Mouse (Mus musculus) kidney, postnatal 0 days (tissue): ENCODE data around the gene Fam166a. TPM values are rescaled to one million over a fixed set of nuclear protein-coding genes. Genes with fewer than 3 reads are reported as not detected.
A peak's percentile ranks its signal among the peaks of the same experiment; 100 is the strongest.

Experiments
- ATAC-seq: fragments of 200-750 bp; cut with Nextera tagmentation; replicated peaks from 2 replicates; pipeline ENCODE4 v1.8.0; 2017; ENCODE audit warnings: low read depth, moderate number of reproducible peaks, moderate TSS enrichment, moderate library complexity; ENCODE audit not compliant: low FRiP score
- DNase-seq: peaks from one replicate; pipeline ENCODE4 v3.0.0-alpha.2; 2016; ENCODE audit warnings: low spot score
- H3K27ac ChIP-seq: fragments of 300-500 bp; sonication (generic); 2 replicates; pipeline ENCODE4 v1.5.1; 2014; ENCODE audit warnings: mild to moderate bottlenecking
- H3K27me3 ChIP-seq: fragments of 300-500 bp; sonication (generic); 2 replicates; pipeline ENCODE4 v1.6.1; 2014; ENCODE audit warnings: low read length, mixed read lengths; ENCODE audit not compliant: insufficient read depth
- H3K36me3 ChIP-seq: fragments of 300-500 bp; sonication (generic); 2 replicates; pipeline ENCODE4 v1.6.1; 2014; ENCODE audit warnings: low read length, mixed read lengths; ENCODE audit not compliant: insufficient read depth
- H3K4me1 ChIP-seq: fragments of 300-500 bp; sonication (generic); replicated peaks from 2 replicates; pipeline ENCODE4 v1.6.1; 2014; ENCODE audit warnings: antibody characterized with exemption, low read length, mixed read lengths; ENCODE audit not compliant: insufficient read depth
- H3K4me2 ChIP-seq: fragments of 300-500 bp; sonication (generic); 2 replicates; pipeline ENCODE4 v1.6.1; 2014; ENCODE audit warnings: mild to moderate bottlenecking, low read length, moderate library complexity, mixed read lengths
- H3K4me3 ChIP-seq: fragments of 300-500 bp; sonication (generic); replicated peaks from 2 replicates; pipeline ENCODE4 v1.5.1; 2014; ENCODE audit warnings: low read depth, low read length
- H3K9ac ChIP-seq: fragments of 300-500 bp; sonication (generic); 2 replicates; pipeline ENCODE4 v1.6.1; 2014; ENCODE audit warnings: low read depth, low read length
- H3K9me3 ChIP-seq: fragments of 300-500 bp; sonication (generic); replicated peaks from 2 replicates; pipeline ENCODE4 v1.6.1; 2016; ENCODE audit warnings: low read length, inconsistent platforms, mixed read lengths
- CTCF ChIP-seq: IDR thresholded peaks from 2 replicates; pipeline ENCODE4 v1.5.1; 2016; ENCODE audit warnings: antibody characterized with exemption, low read depth, mild to moderate bottlenecking, moderate library complexity
- WGBS: fragments of 180-500 bp; shearing (Covaris S2); extraction: QIAGEN DNeasy Blood & Tissue Kit; methylation state at CpG from one replicate; pipeline ENCODE4 v1.1.7; 2014; 5-methylcytosine and 5-hydroxymethylcytosine counted together
- polyA plus RNA-seq: library from polyadenylated mRNA; unstranded; fragments of >200 nt; fragmentation: Nextera tagmentation; extraction: Ambion mirVana; gene quantifications from 2 replicates; pipeline ENCODE4 v1.2.1, GENCODE M21; 2015

Gene Fam166a
- polyA plus RNA-seq, 1 experiment from 2014 or later, result 0.28 TPM

DNA sequence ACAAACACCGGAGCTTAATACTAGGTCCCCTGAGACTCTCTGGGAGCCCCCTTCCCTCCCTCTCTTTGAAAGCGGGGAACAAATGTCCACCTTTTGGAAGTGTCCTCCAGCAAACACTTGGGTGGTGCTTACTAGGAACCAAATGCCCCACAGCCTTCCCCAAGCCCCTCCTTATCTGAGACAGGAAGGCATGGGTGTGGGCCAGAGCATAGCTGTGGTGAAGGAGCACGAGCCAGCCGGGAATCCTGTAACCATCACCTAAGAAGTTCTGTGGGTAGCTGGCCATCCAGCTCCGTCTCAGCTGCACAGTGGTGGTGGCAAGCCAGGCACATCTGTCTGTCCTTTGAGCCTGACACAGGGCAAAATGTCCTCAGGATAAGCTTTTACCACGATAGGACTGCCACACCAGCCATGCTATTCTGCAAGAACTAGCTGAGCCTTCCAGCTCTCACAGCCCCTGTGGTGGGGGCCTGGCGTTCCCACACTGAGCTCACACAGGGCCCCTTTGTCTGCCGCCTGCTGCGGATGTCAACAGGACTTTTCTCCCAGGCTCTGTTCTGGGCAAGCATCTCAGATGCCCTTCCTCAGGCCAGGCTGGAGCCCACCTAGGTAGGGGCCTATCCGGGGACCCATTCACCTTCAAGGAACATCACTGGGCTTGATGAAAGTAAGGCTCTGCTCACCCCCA, 40.1 kb upstream of the Fam166a start:
- peak overlapping the region; percentile 32; the same call in 1 of the 2 replicates for H3K27ac ChIP-seq
- 34% methylated on average over 10 of the region's 10 CpGs for WGBS
- no peak for TF ChIP-seq CTCF
- peaks cover 32% of the 10 kb centered on the region for H3K4me1 ChIP-seq
- no peaks in the 10 kb centered on the region for H3K9me3 ChIP-seq
- no peaks in the 10 kb centered on the region for H3K27me3 ChIP-seq
- H3K4me3 ChIP-seq, result no peak overlapping the region
- no peak for ATAC-seq
- no peaks in the 10 kb centered on the region for H3K36me3 ChIP-seq
- H3K4me2 ChIP-seq, result no peak overlapping the region
- DNase-seq, result no peak
- no peak overlapping the region for H3K9ac ChIP-seq

DNA sequence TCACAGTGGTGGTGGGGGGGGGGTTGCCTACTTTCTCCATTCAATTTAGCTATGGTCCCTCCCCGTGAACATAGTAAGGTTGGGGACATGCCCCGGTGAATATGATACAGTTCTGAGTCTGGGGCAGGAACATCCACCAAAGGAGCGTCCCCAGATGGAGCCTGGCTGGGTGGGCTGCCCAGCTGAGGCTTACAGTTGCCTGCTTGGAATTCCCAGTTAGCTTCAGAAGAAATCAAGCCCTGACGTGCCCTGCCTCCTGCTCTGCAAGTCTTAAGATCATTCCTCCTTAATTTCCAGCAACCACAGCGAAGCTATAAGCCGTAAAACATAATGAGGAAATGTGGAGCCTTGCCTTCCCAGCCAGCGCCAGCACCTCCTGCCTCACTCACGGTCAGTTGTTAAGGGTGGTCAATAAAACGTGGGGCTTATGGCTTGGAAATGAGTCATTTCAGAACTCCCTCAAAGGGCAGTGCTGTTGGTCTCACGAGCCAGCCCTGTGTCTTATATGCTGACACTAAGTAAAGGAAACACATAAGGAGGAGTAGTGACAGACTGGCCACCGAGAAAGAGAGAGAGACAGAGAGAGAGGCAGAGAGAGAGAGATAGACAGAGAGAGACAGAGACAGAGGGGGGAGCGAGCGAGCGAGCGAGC, 38.9 kb upstream of the Fam166a start:
- ATAC-seq (no peak), DNase-seq (no peak)
- TF ChIP-seq CTCF, result no peak
- Histone ChIP-seq H3K9me3 (no peaks in the 10 kb centered on the region), H3K4me3 (peak overlapping the region; percentile 63), H3K27me3 (no peaks in the 10 kb centered on the region), H3K9ac (peak overlapping the region; percentile 23; the same call in 1 of the 2 replicates), H3K4me2 (peak overlapping the region; percentile 83), H3K27ac (peak overlapping the region; percentile 65), H3K36me3 (no peaks in the 10 kb centered on the region), H3K4me1 (peaks cover 32% of the 10 kb centered on the region)
- WGBS, result 20% methylated on average over 15 of the region's 15 CpGs

DNA sequence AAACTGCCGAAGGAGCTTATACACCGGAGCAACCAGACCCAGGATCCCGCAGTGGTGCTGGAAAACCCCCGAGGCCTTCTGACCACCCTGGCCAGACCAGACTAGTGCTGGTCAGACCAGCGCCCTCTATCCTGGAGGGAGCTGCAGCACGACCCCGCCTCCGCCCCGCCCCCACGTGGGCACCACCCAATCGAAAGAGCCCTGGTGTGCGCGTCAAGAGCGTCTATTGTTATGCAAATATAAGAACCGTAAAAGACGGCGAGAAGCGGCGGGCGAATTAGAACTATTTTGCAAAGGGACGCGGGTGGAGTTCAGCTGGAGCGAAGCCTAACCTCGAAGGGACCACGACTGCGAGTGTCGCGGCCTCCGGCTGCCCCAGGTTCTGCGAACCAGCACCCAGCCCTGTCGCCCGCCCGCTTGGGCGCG, 38.1 kb upstream of the Fam166a start, which contains the start of gene Nrarp:
Gene Nrarp, plus strand, starts transcription at position 281 of the 426 bp plus-strand sequence.
- peak; percentile 64 for TF ChIP-seq CTCF
- Histone ChIP-seq H3K4me2 (peak within 1 kb of the TSS; percentile 83), H3K27ac (peak within 1 kb of the TSS; percentile 86), H3K4me3 (peak within 1 kb of the TSS; percentile 63), H3K36me3 (no peaks in the 10 kb centered on the region), H3K9me3 (no peaks in the 10 kb centered on the region), H3K27me3 (no peaks in the 10 kb centered on the region), H3K4me1 (peaks cover 30% of the 10 kb centered on the region), H3K9ac (peak within 1 kb of the TSS; percentile 72)
- DNase-seq, result peak; percentile 92
- under 1% methylated on average over 35 of the region's 35 CpGs for WGBS
- ATAC-seq, result peak; percentile 87

DNA sequence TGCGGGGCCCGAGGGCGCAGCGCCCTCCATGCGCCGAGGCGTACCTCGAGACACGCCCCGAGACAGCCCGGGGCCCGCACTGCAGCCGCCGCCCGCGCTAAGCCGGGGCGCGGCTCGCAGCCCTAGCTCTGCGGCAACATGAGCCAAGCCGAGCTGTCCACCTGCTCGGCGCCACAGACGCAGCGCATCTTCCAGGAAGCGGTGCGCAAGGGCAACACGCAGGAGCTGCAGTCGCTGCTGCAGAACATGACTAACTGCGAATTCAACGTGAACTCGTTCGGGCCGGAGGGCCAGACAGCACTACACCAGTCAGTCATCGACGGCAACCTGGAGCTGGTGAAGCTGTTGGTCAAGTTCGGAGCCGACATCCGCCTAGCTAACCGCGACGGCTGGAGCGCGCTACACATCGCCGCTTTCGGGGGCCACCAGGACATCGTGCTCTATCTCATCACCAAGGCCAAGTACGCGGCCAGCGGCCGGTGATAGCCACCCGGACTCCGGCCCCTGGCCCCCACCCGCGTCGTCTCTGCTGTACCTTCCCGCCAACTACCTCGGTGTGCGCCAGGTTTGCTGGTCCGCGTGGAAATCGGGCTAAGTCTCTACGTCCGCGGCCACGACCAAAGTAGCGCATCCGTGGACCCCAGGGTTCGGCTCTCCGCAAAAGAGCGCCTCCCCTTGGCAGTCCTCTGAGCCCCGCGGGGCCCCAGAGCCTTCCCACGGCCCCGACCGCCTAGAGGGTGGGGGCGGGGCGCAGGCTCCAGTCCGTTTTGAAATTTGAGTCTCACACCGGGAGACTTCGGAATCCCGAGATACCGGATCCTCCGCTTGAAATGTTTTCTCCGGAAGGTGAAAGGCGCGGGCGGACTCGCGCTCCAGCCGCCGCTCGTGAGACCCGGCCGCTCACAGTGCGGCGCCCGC, 37.3 kb upstream of the Fam166a start:
- peak overlapping the region; percentile 72 for H3K9ac ChIP-seq
- no peak; the same call in 1 of the 2 replicates for TF ChIP-seq CTCF
- H3K4me3 ChIP-seq, result peak overlapping the region; percentile 63
- H3K4me2 ChIP-seq, result peak overlapping the region; percentile 83
- ATAC-seq (peak; percentile 31), DNase-seq (peak; percentile 40)
- H3K27ac ChIP-seq, result peak overlapping the region; percentile 86
- H3K4me1 ChIP-seq, result peaks cover 24% of the 10 kb centered on the region
- no peaks in the 10 kb centered on the region for H3K9me3 ChIP-seq
- H3K36me3 ChIP-seq, result no peaks in the 10 kb centered on the region
- no peaks in the 10 kb centered on the region for H3K27me3 ChIP-seq
- WGBS, result under 1% methylated on average over 93 of the region's 100 CpGs

DNA sequence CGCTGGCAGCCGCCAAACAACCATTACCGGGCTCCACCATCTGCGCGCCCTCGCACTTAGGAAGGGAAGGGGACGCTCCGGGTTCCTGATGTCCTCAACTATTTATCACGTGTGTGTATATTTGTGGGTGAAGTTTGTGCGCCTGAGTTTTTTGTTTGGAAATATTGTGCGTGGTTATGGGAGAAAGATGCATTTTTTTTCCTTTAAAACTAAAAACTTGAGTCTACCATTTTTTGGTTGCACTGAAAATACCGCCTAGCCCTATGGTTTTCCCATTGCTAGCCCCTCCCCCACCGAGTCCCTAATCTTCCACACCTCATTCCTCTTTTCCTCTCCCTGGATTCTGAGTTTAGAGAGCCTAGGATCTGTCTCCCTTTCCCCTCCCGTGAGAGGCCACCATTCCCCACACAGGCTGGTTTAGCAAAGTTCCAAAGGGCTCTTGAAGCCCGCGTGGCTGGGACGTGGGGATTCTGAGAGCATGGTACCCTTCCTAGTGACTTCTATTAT, 36.6 kb upstream of the Fam166a start:
- peak overlapping the region; percentile 86; the same call in 1 of the 2 replicates for H3K27ac ChIP-seq
- no peaks in the 10 kb centered on the region for H3K27me3 ChIP-seq
- H3K9ac ChIP-seq, result peak overlapping the region; percentile 72
- no peaks in the 10 kb centered on the region for H3K36me3 ChIP-seq
- H3K4me3 ChIP-seq, result peak overlapping the region; percentile 63
- WGBS, result under 1% methylated on average over 17 of the region's 17 CpGs
- peaks cover 17% of the 10 kb centered on the region for H3K4me1 ChIP-seq
- peak overlapping the region; percentile 83 for H3K4me2 ChIP-seq
- DNase-seq, result no peak
- no peak for ATAC-seq
- no peak for TF ChIP-seq CTCF
- H3K9me3 ChIP-seq, result no peaks in the 10 kb centered on the region

DNA sequence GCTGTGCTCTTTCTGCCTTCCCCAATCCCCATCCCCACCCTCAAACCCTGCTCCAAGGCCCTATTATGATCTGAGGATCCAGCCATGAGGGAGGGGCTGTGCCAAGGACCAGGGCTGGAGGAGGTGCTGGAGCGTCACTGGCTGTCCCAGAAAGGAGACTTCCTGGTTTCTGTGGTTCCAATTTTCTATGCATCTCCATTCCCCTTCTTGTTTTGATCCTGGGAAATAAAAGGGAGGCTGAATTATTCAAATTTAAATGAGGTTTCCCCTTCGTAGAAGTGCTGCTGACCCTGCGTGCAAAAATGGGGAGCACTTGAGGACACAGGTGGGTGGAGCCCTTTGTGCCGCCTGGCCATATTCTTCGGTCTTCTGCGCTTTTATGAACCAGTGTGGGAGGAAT, 35.9 kb upstream of the Fam166a start:
- DNase-seq, result no peak
- H3K4me1 ChIP-seq, result peaks cover 11% of the 10 kb centered on the region
- H3K4me3 ChIP-seq, result peak overlapping the region; percentile 63
- no peaks in the 10 kb centered on the region for H3K9me3 ChIP-seq
- TF ChIP-seq CTCF, result no peak
- 0 out of 2 replicates have a peak overlapping the region, but pooled peaks have one; percentile 10 for H3K9ac ChIP-seq
- ATAC-seq, result no peak
- peak overlapping the region; percentile 83 for H3K4me2 ChIP-seq
- H3K36me3 ChIP-seq, result no peaks in the 10 kb centered on the region
- 18% methylated on average over 6 of the region's 6 CpGs for WGBS
- no peak overlapping the region for H3K27ac ChIP-seq
- H3K27me3 ChIP-seq, result no peaks in the 10 kb centered on the region
